Mouse (Mus musculus) bone marrow macrophage, adult 2 months (primary cell): ENCODE data around the gene Tceal7. TPM values are rescaled to one million over a fixed set of nuclear protein-coding genes. Genes with fewer than 3 reads are reported as not detected.
"Not testable (repeated sequence)": the region's sequence is repeated elsewhere in the genome, so short reads cannot be mapped to it uniquely, and the experiment has no call there.

ENCODE experiments used
- H3K27ac ChIP-seq: 2 replicates; pipeline ENCODE4 v1.5.1; 2012; ENCODE audit warnings: low read depth, low read length; ENCODE audit not compliant: insufficient read depth
- H3K4me1 ChIP-seq: 2 replicates; pipeline ENCODE4 v1.6.1; 2012; ENCODE audit warnings: low read length; ENCODE audit not compliant: control insufficient read depth, insufficient read depth
- H3K4me3 ChIP-seq: 2 replicates; pipeline ENCODE4 v1.5.1; 2012; ENCODE audit warnings: mild to moderate bottlenecking, low read length, moderate library complexity; ENCODE audit not compliant: insufficient read depth
- CTCF ChIP-seq: IDR thresholded peaks from 2 replicates; pipeline ENCODE4 v1.5.1; 2012; ENCODE audit warnings: low read depth, mild to moderate bottlenecking, low read length, moderate library complexity
- POLR2A ChIP-seq: IDR thresholded peaks from 2 replicates; pipeline ENCODE4 v1.6.1; 2012; ENCODE audit warnings: mild to moderate bottlenecking, low read depth, low read length, borderline replicate concordance
- polyA plus RNA-seq: library from polyadenylated mRNA; stranded (reverse); fragments of >200 nt; gene quantifications from 2 replicates; pipeline ENCODE4 v1.2.4, GENCODE M21; 2012; ENCODE audit not compliant: missing spikeins, insufficient read depth, insufficient read length

The Tceal7 gene
- polyA plus RNA-seq, 1 experiment = not detected

DNA sequence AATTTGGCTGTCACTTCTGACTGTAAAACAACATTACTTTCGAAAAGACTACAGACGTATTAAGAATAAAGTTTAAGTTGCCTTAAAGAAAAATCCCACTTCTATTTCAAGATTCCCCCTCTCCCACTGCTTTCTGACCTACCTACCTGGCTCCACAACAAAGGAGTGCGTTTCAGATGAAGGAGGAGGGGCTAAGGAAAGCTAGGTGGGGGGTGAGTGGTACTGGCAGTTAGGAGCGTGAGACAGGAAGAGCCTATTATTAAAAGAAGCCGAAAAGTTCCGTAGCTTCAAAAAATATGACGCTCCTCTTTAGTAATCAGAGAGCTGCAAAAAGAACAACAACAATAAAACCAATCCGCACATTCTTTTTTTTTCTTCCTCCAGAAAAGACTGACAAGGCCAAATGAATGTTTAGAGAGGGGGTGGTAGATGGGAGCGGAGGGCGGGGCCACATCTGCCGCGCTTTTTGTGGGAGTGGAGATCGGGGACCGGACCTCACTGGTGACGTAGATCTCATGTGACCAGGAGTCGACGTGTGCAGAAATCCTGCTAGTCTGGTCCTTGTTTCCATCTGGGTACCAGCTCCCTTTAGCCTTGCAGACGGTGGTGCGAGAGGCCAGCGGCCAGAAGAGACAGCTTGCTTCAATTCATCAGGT, 30.1 kb downstream of the Tceal7 start, which contains the start of gene Tceal9:
Tceal9 (plus strand) TSS at position 506 of the 656 bp plus-strand sequence.
- no peak for TF ChIP-seq POLR2A
- TF ChIP-seq CTCF = no peak
- peak within 1 kb of the TSS; percentile 84 for H3K4me3 ChIP-seq
- H3K27ac ChIP-seq = peak within 1 kb of the TSS; percentile 68
- 0 out of 2 replicates have a peak, but pooled peaks cover 3% of the 10 kb centered on the region for H3K4me1 ChIP-seq

DNA sequence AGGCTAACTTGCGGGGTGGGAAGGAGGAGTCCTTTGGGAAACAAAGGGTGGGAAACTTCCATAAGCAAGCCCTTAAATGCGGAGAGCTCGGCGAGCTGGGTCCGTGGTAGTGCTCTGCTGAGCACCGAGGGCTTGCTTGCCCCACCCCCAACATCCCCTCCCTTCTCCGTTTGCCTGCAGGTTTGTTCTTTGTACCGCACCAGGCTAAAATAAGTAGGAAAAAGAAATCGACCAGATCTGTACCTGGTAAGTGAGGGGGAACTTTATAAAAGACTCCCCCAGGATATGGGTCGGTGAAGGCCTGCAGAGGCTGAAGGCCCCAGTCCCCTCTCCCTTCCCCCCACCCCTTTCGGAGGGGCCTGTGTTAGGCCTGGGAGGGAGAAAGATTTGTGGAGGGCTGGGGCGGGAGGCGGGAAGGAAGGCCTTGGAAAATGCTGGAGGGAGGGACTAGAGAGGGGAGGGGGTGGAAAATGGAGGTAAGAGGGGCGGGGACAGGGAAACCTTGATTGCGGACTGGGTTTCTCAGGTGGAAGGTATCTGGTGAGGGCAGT, 31.0 kb downstream of the Tceal7 start:
- Histone ChIP-seq H3K27ac (peak overlapping the region; percentile 68), H3K4me1 (0 out of 2 replicates have a peak, but pooled peaks cover 3% of the 10 kb centered on the region), H3K4me3 (peak overlapping the region; percentile 84)
- TF ChIP-seq POLR2A (no peak), CTCF (no peak)

DNA sequence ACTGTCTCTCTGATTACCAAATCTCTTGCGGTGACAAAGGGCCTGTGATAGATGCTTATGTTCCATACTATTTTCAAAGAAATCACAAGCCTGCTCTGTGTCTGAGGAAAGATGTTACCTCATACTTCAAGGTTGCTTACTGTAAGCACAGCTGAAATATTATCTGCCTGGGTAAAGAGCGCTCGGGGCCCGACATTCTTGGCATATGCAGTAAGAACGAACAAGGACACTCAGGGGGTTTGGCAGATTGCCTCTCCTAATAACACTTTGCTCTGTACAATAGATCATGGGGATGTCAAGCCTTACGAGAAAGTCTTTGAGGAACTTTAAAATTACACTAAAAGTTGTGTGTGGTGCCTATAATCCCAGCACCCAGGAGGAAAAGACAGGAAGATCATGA, 34.2 kb downstream of the Tceal7 start:
- no peak overlapping the region for H3K4me3 ChIP-seq
- no peak overlapping the region for H3K27ac ChIP-seq

GRCm38 (mm10) chrX:136249671-136250070, 35.1 kb downstream of the Tceal7 start:
- TF ChIP-seq CTCF (no peak), POLR2A (no peak)
- H3K4me3 ChIP-seq = no peak overlapping the region
- no peaks in the 10 kb centered on the region for H3K4me1 ChIP-seq
- no peak overlapping the region for H3K27ac ChIP-seq

More for the DNA sequence above, 34.2 kb downstream of the Tceal7 start:
- no peaks in the 10 kb centered on the region for H3K4me1 ChIP-seq
- TF ChIP-seq POLR2A = no peak
- TF ChIP-seq CTCF = no peak

GRCm38 (mm10) chrX:136252023-136252729, 37.6 kb downstream of the Tceal7 start:
- no peak overlapping the region for H3K4me3 ChIP-seq
- no peak overlapping the region for H3K27ac ChIP-seq
- H3K4me1 ChIP-seq = no peaks in the 10 kb centered on the region
- no peak for TF ChIP-seq CTCF
- TF ChIP-seq POLR2A = no peak

DNA sequence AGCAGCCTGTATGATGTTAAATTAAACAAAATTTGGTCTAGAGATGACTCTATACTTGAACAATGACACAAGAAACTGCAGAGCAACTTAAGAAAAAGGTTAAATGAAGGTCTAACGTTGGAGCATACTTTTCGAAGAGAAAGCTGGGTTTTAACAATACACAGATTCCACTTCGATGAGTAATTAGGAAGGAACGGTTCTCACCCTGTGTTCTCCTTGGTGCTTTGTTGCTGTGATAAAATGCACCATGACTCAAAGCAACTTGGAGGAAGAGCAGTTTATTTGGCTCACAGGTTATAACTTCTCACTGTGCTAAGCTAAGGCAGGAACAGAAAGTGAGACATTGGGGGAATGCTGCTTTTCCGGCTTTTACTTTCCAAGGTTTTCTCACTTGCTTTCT, 53.1 kb downstream of the Tceal7 start:
- Histone ChIP-seq H3K27ac (no peak overlapping the region), H3K4me3 (no peak overlapping the region)
- TF ChIP-seq POLR2A = no peak
- TF ChIP-seq CTCF = no peak

GRCm38 (mm10) chrX:136268173-136268572, 53.6 kb downstream of the Tceal7 start:
- H3K4me1 ChIP-seq = peaks cover 6% of the 10 kb centered on the region; the same call in 1 of the 2 replicates
- TF ChIP-seq POLR2A = no peak
- TF ChIP-seq CTCF = no peak
- no peak overlapping the region for H3K4me3 ChIP-seq
- no peak overlapping the region for H3K27ac ChIP-seq

More for the DNA sequence above, 53.1 kb downstream of the Tceal7 start:
- H3K4me1 ChIP-seq = peaks cover 6% of the 10 kb centered on the region; the same call in 1 of the 2 replicates

- not testable (repeated sequence) for H3K4me1 ChIP-seq, H3K27ac ChIP-seq
- H3K4me3 ChIP-seq = peak within 1 kb of the TSS; percentile 50
Observed at GRCm38 (mm10) chrX:136269743-136270392, 55.3 kb downstream of the Tceal7 start, which contains the start of gene Bex3. Bex3 (plus strand) TSS chrX:136270253.

- peak overlapping the region; percentile 50 for H3K4me3 ChIP-seq
- not testable (repeated sequence) for H3K4me1 ChIP-seq, H3K27ac ChIP-seq
Observed at GRCm38 (mm10) chrX:136270393-136271111, 56.0 kb downstream of the Tceal7 start.
